Mouse (Mus musculus): ENCODE measurements around the gene Ikzf3. TPM values are rescaled to one million over a fixed set of nuclear protein-coding genes. Genes with fewer than 3 reads are reported as not detected.

Ikzf3 gene
- polyA plus RNA-seq, 1 experiment from 2014 or later, result 0.52 TPM

DNA sequence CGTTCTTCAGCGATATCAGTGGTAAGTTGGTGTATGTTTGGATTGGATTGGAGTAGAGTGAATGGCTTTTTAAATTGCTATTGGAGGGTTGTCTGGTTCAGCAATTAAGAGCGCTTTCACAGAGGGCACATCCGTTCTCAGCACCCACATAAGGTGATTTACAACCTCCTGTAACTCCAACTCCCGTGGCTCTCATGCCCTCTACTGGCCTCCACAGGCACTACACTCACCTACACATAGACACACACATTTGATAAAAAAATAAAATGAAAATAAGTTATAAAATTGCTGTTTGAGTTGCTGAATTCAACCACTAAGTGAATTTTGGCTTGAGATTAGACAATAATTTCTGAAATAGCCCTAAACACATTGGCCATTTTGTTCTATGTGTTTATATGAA is 5.5 kb downstream of the Ikzf3 start:
- peaks cover 2% of the 10 kb centered on the region for H3K4me1 ChIP-seq
- H3K4me2 ChIP-seq (replicated peaks), result no peak overlapping the region
- H3K36me3 ChIP-seq, result no peaks in the 10 kb centered on the region
- peaks cover 32% of the 10 kb centered on the region for H3K27me3 ChIP-seq
- no peak overlapping the region for H3K27ac ChIP-seq
- H3K9ac ChIP-seq, result no peak overlapping the region
- ATAC-seq (ENCODE audit: low FRiP score, low read depth), result no peak
- 0 out of 2 replicates have a peak, but pooled peaks cover 2% of the 10 kb centered on the region for H3K9me3 ChIP-seq
- no peak overlapping the region for H3K4me3 ChIP-seq
- WGBS, result 75% methylated on average over 5 of the region's 5 CpGs

DNA sequence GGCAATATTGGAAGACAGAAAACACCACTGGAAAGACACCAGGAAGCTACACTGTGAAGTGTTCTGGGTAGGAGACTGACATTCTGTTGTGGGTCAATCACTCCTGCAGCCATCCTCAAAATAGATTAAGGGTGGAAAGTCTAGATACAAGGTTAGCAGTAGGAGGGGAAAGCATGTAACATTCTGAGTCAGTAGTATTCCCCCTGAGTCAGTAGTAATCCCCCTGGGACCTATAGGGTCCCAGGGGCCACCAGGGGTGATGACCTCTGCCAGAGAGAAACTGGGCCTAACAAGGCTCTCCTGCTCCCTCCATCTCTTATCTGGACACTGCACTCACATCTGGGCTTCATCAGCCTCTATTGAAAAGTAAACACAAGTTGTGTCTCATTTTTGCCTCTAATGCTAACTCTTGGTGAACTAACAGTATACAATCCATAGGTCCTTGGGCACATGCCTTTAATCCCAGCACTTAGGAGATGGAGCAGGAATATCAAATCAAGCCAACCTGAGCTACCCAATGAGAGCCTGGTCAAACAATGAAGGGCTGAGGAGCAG is 8.3 kb downstream of the Ikzf3 start:
- H3K4me3 ChIP-seq, result no peak overlapping the region
- H3K4me1 ChIP-seq, result no peaks in the 10 kb centered on the region
- peaks cover 16% of the 10 kb centered on the region for H3K27me3 ChIP-seq
- H3K27ac ChIP-seq, result no peak overlapping the region
- H3K36me3 ChIP-seq, result no peaks in the 10 kb centered on the region
- no peak overlapping the region for H3K9ac ChIP-seq
- H3K4me2 ChIP-seq (replicated peaks), result no peak overlapping the region
- 0 out of 2 replicates have a peak, but pooled peaks cover 2% of the 10 kb centered on the region for H3K9me3 ChIP-seq
- no peak for ATAC-seq (ENCODE audit: low FRiP score, low read depth)

DNA sequence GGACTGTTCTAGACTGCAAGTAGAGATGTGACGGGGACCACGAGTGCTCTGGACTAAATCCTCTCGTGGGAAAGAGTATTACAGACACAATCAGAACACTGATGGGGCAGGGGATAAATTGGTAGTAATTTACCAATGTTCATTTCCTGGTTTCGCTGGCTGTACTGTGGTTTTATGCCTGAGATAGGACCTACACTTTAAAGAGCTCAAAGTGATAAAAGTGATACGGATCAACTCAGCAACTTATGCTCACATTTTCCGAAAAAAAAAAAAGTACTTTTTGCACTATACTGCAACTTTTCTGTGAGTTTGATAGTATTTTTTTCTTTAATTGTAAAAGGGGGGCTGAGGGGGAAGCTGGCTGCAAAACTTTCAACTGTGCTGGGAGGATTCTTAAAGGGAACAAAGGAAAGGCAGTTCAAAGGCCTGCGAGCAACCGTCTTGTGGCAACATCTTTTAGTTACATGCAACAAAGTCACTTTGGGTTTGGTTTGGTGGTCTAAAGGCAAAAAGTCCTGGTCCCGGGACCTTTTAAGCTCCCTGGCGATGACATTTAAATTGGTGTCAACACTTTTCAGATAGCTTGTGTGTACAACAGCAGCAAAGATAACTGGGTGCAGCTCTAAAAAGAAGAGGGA is 18.9 kb downstream of the Ikzf3 start:
- Histone ChIP-seq H3K4me3 (no peak overlapping the region), H3K4me2 (replicated peaks) (no peak overlapping the region), H3K9me3 (no peaks in the 10 kb centered on the region), H3K27ac (no peak overlapping the region), H3K9ac (no peak overlapping the region), H3K4me1 (no peaks in the 10 kb centered on the region), H3K27me3 (peaks cover 4% of the 10 kb centered on the region; the same call in 1 of the 2 replicates), H3K36me3 (no peaks in the 10 kb centered on the region)
- WGBS, result 79% methylated on average over 10 of the region's 10 CpGs
- no peak for ATAC-seq (ENCODE audit: low FRiP score, low read depth)

GRCm38 (mm10) chr11:98525140-98525539 is 20.7 kb downstream of the Ikzf3 start:
- Histone ChIP-seq H3K36me3 (no peaks in the 10 kb centered on the region), H3K4me1 (peaks cover 9% of the 10 kb centered on the region), H3K4me2 (replicated peaks) (no peak overlapping the region), H3K4me3 (no peak overlapping the region), H3K9ac (no peak overlapping the region), H3K27ac (no peak overlapping the region), H3K9me3 (no peaks in the 10 kb centered on the region), H3K27me3 (peaks cover 4% of the 10 kb centered on the region; the same call in 1 of the 2 replicates)
- ATAC-seq (ENCODE audit: low FRiP score, low read depth), result no peak
- WGBS, result 49% methylated on average over 4 of the region's 4 CpGs

DNA sequence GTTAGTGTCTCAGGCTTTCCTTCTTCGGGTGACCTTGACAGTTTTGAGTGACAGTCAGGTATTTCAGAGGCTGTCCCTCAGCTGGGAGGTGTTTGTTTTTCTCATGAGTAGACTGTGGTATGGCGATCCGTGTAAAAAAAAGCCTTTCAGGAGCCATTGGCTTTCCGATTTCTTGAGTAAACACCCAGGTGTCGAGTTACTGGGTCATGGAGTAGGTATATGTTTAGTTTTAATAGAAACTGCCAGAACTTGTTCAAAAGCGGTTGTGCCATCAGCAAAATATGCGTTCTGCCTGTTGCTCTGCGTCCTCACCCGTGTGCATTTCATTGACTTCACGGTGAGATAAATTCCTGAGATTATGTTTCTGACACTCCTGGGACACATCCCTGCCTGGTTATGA is 25.4 kb downstream of the Ikzf3 start:
- ATAC-seq (ENCODE audit: low FRiP score, low read depth), result peak; percentile 36; the same call in 1 of the 2 replicates
- WGBS, result 18% methylated on average over 10 of the region's 10 CpGs

DNA sequence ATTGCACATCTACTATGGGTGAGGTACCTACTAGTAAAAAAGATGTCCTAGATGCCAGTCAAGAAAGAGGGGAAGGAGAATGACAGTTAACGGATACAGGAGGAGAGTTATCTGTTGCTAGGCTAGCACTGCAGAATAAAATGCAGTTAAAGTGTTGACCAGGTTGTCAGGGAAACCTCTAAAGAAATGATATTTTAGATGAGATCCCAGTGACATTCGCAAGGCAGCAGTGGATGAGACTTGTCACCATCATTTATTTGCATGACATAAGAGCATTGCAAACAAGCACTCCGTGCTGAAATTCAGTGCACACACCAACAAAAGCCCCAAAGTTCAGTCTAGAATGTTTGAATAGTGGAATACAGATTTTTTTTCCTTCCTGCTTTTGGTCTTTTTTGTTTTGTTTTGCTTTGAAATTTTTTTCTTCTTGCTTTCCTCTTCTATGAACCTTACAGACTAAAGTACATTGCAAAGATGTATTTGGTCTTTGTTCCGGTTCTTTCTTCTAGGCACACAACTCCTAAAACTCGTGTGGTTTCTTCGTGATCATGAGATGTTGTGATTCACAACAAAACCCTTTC is 32.4 kb downstream of the Ikzf3 start:
- Histone ChIP-seq H3K27me3 (no peaks in the 10 kb centered on the region; the same call in 1 of the 2 replicates), H3K9me3 (no peaks in the 10 kb centered on the region), H3K4me3 (no peak overlapping the region), H3K36me3 (no peaks in the 10 kb centered on the region), H3K9ac (no peak overlapping the region), H3K27ac (no peak overlapping the region), H3K4me2 (replicated peaks) (no peak overlapping the region), H3K4me1 (0 out of 2 replicates have a peak, but pooled peaks cover under 1% of the 10 kb centered on the region)
- WGBS, result 83% methylated on average over 6 of the region's 6 CpGs
- ATAC-seq (ENCODE audit: low FRiP score, low read depth), result no peak

More for the DNA sequence above, 25.4 kb downstream of the Ikzf3 start:
- Histone ChIP-seq H3K27ac (no peak overlapping the region; the same call in 1 of the 2 replicates), H3K9me3 (no peaks in the 10 kb centered on the region), H3K4me2 (replicated peaks) (peak overlapping the region; percentile 21), H3K4me1 (peaks cover 12% of the 10 kb centered on the region), H3K27me3 (no peaks in the 10 kb centered on the region; the same call in 1 of the 2 replicates), H3K36me3 (no peaks in the 10 kb centered on the region), H3K9ac (no peak overlapping the region), H3K4me3 (no peak overlapping the region)

- Histone ChIP-seq H3K9me3 (no peaks in the 10 kb centered on the region), H3K9ac (no peak overlapping the region), H3K4me3 (no peak overlapping the region), H3K27ac (no peak overlapping the region), H3K36me3 (no peaks in the 10 kb centered on the region), H3K4me1 (no peaks in the 10 kb centered on the region), H3K4me2 (replicated peaks) (no peak overlapping the region), H3K27me3 (no peaks in the 10 kb centered on the region; the same call in 1 of the 2 replicates)
- no peak for ATAC-seq (ENCODE audit: low FRiP score, low read depth)
- WGBS, result 93% methylated on average over 13 of the region's 13 CpGs
Observed at GRCm38 (mm10) chr11:98512881-98513280, 33.0 kb downstream of the Ikzf3 start.

- Histone ChIP-seq H3K9me3 (no peaks in the 10 kb centered on the region), H3K36me3 (no peaks in the 10 kb centered on the region)
Observed at GRCm38 (mm10) chr11:98510125-98510524, 35.7 kb downstream of the Ikzf3 start.

DNA sequence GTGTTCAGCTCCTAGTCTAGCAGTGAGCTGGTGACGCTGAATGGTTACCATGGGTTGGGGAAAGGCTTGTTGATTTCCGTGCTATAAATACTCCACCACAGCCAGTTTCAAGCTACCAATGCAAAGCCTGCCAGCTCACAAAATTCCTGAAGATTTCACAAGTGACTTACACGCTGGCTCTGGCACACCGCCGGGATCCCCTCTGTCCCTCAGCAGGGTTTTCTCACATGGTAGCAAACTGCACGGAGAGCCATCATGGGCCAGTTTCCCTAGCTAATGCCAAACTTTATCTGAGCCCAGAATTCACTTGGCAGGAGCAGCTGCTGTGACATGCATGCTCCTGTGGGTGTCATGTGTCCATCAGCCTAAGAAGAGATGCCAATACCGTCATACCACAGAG is 36.4 kb downstream of the Ikzf3 start:
- Histone ChIP-seq H3K4me1 (no peaks in the 10 kb centered on the region), H3K27me3 (0 out of 2 replicates have a peak, but pooled peaks cover 2% of the 10 kb centered on the region), H3K9me3 (no peaks in the 10 kb centered on the region), H3K4me3 (no peak overlapping the region), H3K36me3 (no peaks in the 10 kb centered on the region), H3K27ac (no peak overlapping the region), H3K4me2 (replicated peaks) (no peak overlapping the region), H3K9ac (no peak overlapping the region)
- 69% methylated on average over 7 of the region's 7 CpGs for WGBS
- ATAC-seq (ENCODE audit: low FRiP score, low read depth), result no peak

More at GRCm38 (mm10) chr11:98510125-98510524, 35.7 kb downstream of the Ikzf3 start:
- no peak for ATAC-seq (ENCODE audit: low FRiP score, low read depth)
- no peak overlapping the region for H3K4me2 ChIP-seq (replicated peaks)
- WGBS, result 80% methylated on average over 8 of the region's 8 CpGs
- no peak overlapping the region for H3K9ac ChIP-seq
- H3K27ac ChIP-seq, result no peak overlapping the region
- H3K27me3 ChIP-seq, result no peaks in the 10 kb centered on the region
- H3K4me1 ChIP-seq, result no peaks in the 10 kb centered on the region
- no peak overlapping the region for H3K4me3 ChIP-seq

DNA sequence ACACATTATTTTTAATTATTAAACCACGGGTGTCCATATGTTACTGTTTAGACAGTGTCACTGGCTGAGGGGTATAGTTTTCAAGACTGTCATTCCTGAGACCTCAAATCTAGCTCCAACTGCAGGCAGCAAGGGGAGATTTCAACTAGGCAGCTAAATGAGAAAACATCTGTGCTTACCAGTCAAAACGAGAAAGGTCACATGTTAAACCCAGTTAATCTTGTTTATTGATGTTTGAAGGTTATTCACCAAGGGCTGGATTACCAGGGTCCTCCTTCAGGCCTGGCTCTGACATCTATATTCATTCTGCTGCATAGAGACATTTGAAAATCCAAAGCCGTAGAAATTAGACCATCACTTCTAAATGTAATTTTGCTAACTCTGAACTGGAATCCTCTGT is 40.9 kb downstream of the Ikzf3 start:
- H3K27ac ChIP-seq, result no peak overlapping the region
- H3K4me2 ChIP-seq (replicated peaks), result no peak overlapping the region
- H3K9me3 ChIP-seq, result no peaks in the 10 kb centered on the region
- no peak overlapping the region for H3K4me3 ChIP-seq
- peaks cover 15% of the 10 kb centered on the region; the same call in 1 of the 2 replicates for H3K27me3 ChIP-seq
- 42% methylated on average over 3 of the region's 3 CpGs for WGBS
- H3K9ac ChIP-seq, result no peak overlapping the region
- H3K36me3 ChIP-seq, result no peaks in the 10 kb centered on the region
- ATAC-seq (ENCODE audit: low FRiP score, low read depth), result no peak
- no peaks in the 10 kb centered on the region for H3K4me1 ChIP-seq

- peaks cover 21% of the 10 kb centered on the region for H3K27me3 ChIP-seq
- no peaks in the 10 kb centered on the region for H3K9me3 ChIP-seq
- peak overlapping the region; percentile 52 for H3K4me2 ChIP-seq (replicated peaks)
- H3K9ac ChIP-seq, result no peak overlapping the region
- H3K27ac ChIP-seq, result no peak overlapping the region
- H3K4me1 ChIP-seq, result peaks cover 18% of the 10 kb centered on the region
- no peaks in the 10 kb centered on the region for H3K36me3 ChIP-seq
- H3K4me3 ChIP-seq, result 0 out of 2 replicates have a peak overlapping the region, but pooled peaks have one; percentile 5
- no peak for ATAC-seq (ENCODE audit: low FRiP score, low read depth)
- 11% methylated on average over 22 of the region's 22 CpGs for WGBS
Observed at GRCm38 (mm10) chr11:98497388-98498288, 48.2 kb downstream of the Ikzf3 start.

All from limb, embryonic 13.5 days (tissue).